Mouse (Mus musculus) small intestine, adult 2 months (tissue): ENCODE measurements around the gene Elmo1. TPM values are rescaled to one million over a fixed set of nuclear protein-coding genes. Genes with fewer than 3 reads are reported as not detected.

ENCODE experiments used
- H3K27ac ChIP-seq: fragments of 200-500 bp; 2 replicates; pipeline ENCODE4 v1.5.1; 2012; ENCODE audit warnings: low read depth, low read length, control low read depth, inconsistent platforms; ENCODE audit not compliant: insufficient read depth
- H3K27me3 ChIP-seq: fragments of 200-500 bp; 2 replicates; pipeline ENCODE4 v1.6.1; 2012; ENCODE audit warnings: mild to moderate bottlenecking, moderate library complexity, low read length, inconsistent platforms; ENCODE audit not compliant: control insufficient read depth, insufficient read depth
- H3K36me3 ChIP-seq: fragments of 200-500 bp; 2 replicates; pipeline ENCODE4 v1.6.1; 2012; ENCODE audit warnings: mild to moderate bottlenecking, low read length, control low read depth, inconsistent platforms; ENCODE audit not compliant: control insufficient read depth, insufficient read depth
- H3K4me1 ChIP-seq: fragments of 200-500 bp; 2 replicates; pipeline ENCODE4 v1.6.1; 2012; ENCODE audit warnings: low read length, inconsistent platforms, mixed read lengths; ENCODE audit not compliant: control insufficient read depth, insufficient read depth, insufficient read length
- H3K4me3 ChIP-seq: fragments of 200-500 bp; 2 replicates; pipeline ENCODE4 v1.5.1; 2012; ENCODE audit warnings: low read depth, mild to moderate bottlenecking, control low read depth, inconsistent platforms, low read length, moderate library complexity
- CTCF ChIP-seq: fragments of 200-500 bp; IDR thresholded peaks from 2 replicates; pipeline ENCODE4 v1.5.1; 2012; ENCODE audit warnings: low read depth, mild to moderate bottlenecking, control low read depth, inconsistent platforms, low read length, moderate library complexity, mixed read lengths; ENCODE audit not compliant: insufficient replicate concordance, insufficient read length; ENCODE audit errors: extremely low read depth
- POLR2A ChIP-seq: fragments of 200-500 bp; IDR thresholded peaks from 2 replicates; pipeline ENCODE4 v1.6.1; 2012; ENCODE audit warnings: low read depth, mild to moderate bottlenecking, control low read depth, inconsistent platforms, low read length, moderate library complexity
- WGBS: fragments of 180-500 bp; shearing (Covaris S2); methylation state at CpG from one replicate; pipeline ENCODE4 v1.1.7; 2018; 5-methylcytosine and 5-hydroxymethylcytosine counted together
- polyA plus RNA-seq: library from polyadenylated mRNA; depleted of rRNA; stranded (reverse); fragments of >200 nt; gene quantifications from 2 replicates; pipeline ENCODE4 v1.2.3, GENCODE M21; 2012

Elmo1 gene
- polyA plus RNA-seq, 1 experiment: 23.8 TPM

DNA sequence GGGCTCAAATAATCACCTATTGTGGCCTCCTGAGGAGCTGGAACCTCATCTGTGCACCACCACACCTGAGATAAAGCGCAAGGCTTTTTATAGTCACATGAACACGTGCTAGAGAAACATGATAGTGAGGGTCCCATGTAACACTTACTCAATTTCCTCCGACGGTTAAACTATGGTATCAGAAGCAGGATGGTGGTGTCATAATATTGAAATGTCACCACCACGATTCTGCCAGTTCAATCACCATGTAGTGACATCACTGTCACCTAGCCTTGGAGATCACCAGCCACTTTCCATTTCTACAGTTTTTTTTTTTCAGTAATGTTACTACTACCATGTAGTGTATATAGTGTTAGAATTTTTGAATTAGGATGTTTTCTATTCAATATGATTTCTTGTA lies 17.4 kb upstream of the Elmo1 start:
- H3K27me3 ChIP-seq: no peaks in the 10 kb centered on the region
- TF ChIP-seq POLR2A (no peak), CTCF (no peak)
- WGBS: 83% methylated on average over 5 of the region's 5 CpGs

DNA sequence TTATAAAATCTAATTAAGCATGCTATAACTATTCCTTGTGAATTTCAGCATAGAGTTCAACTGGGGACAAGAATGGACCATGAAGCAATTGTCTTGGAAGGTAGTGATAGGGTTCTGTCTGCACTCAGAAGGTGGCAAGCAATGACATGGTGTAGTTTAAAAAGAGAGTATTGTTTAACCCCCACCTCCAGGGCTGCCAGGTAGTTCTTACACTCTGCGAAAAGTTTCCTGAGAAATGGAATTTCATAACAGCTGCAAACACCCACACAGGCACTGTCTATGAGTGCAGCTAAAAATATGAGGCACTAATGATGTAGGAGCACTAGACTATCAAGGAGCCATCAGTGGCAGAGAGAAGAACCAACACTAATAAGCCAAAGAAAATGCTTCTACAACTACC lies 13.9 kb upstream of the Elmo1 start:
- H3K4me1 ChIP-seq: no peaks in the 10 kb centered on the region
- no peak for TF ChIP-seq POLR2A
- no peak for TF ChIP-seq CTCF

More for the DNA sequence above, 17.4 kb upstream of the Elmo1 start:
- Histone ChIP-seq H3K4me1 (no peaks in the 10 kb centered on the region), H3K36me3 (no peaks in the 10 kb centered on the region), H3K27ac (no peak overlapping the region), H3K4me3 (no peak overlapping the region)

GRCm38 (mm10) chr13:20077237-20077636 lies 13.2 kb upstream of the Elmo1 start:
- H3K27ac ChIP-seq: no peak overlapping the region
- WGBS: 93% methylated on average over 3 of the region's 3 CpGs
- H3K4me3 ChIP-seq: no peak overlapping the region
- no peaks in the 10 kb centered on the region for H3K27me3 ChIP-seq
- TF ChIP-seq CTCF (no peak), POLR2A (no peak)
- H3K36me3 ChIP-seq: no peaks in the 10 kb centered on the region
- no peaks in the 10 kb centered on the region for H3K4me1 ChIP-seq

More for the DNA sequence above, 13.9 kb upstream of the Elmo1 start:
- Histone ChIP-seq H3K4me3 (no peak overlapping the region), H3K36me3 (no peaks in the 10 kb centered on the region), H3K27me3 (no peaks in the 10 kb centered on the region), H3K27ac (no peak overlapping the region)
- WGBS: 98% methylated on average over 1 of the region's 1 CpGs

GRCm38 (mm10) chr13:20090711-20091603 lies 561 bp downstream of the Elmo1 start:
- no peaks in the 10 kb centered on the region for H3K36me3 ChIP-seq
- no peak for TF ChIP-seq CTCF
- no peak for TF ChIP-seq POLR2A
- peaks cover 8% of the 10 kb centered on the region for H3K4me1 ChIP-seq
- H3K4me3 ChIP-seq: peak overlapping the region; percentile 87
- no peaks in the 10 kb centered on the region for H3K27me3 ChIP-seq
- peak overlapping the region; percentile 51 for H3K27ac ChIP-seq
- 1% methylated on average over 92 of the region's 93 CpGs for WGBS

DNA sequence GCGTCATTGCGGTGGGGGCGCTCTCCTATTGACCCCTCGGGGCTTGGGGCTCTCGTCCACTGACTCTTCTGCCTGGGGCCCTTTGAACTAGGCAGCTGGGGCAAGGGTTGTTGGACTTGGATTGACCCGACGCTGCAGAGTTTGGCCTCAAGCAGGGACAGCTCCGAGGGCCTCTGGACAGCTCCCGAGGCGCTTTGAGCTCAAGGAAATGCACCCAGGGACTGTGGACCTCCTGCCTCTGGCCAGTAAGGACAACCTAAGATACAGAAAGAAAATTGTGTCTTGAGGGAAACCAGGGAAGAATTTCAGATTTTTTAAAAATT lies 1.2 kb downstream of the Elmo1 start:
- Histone ChIP-seq H3K36me3 (no peaks in the 10 kb centered on the region), H3K27me3 (no peaks in the 10 kb centered on the region), H3K4me1 (peaks cover 8% of the 10 kb centered on the region), H3K27ac (peak overlapping the region; percentile 51), H3K4me3 (peak overlapping the region; percentile 87)
- WGBS: 1% methylated on average over 10 of the region's 10 CpGs
- TF ChIP-seq CTCF: no peak
- TF ChIP-seq POLR2A: no peak

DNA sequence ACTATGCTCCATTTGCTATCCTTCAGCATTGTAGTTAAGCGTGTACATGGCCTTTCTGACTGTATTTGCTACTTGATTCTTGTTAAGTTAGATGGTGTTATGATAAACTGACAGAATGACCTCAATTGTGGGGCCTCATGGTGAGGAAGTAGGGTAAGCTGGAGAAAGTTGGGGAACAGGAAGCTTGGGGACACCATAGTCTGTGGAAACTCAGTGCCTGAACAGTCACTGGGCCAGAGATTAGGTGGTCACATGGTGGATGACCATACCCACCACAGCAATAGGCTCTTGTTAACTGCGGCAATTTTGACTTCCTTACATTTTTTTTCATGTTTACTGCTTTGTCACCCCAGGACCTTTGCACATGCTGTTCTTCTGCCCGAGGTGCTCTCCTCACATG lies 1.9 kb downstream of the Elmo1 start:
- no peaks in the 10 kb centered on the region for H3K36me3 ChIP-seq
- no peaks in the 10 kb centered on the region for H3K27me3 ChIP-seq
- H3K27ac ChIP-seq: peak overlapping the region; percentile 20; the same call in 1 of the 2 replicates
- no peak overlapping the region for H3K4me3 ChIP-seq
- peaks cover 8% of the 10 kb centered on the region for H3K4me1 ChIP-seq
- TF ChIP-seq POLR2A (no peak), CTCF (no peak)
- 65% methylated on average over 3 of the region's 3 CpGs for WGBS

GRCm38 (mm10) chr13:20093307-20094045 lies 3.1 kb downstream of the Elmo1 start:
- Histone ChIP-seq H3K36me3 (no peaks in the 10 kb centered on the region), H3K27ac (no peak overlapping the region), H3K27me3 (no peaks in the 10 kb centered on the region), H3K4me3 (no peak overlapping the region), H3K4me1 (peaks cover 8% of the 10 kb centered on the region)
- TF ChIP-seq POLR2A: no peak
- WGBS: 73% methylated on average over 19 of the region's 19 CpGs
